Mouse (Mus musculus) spleen, adult 2 months (tissue): ENCODE measurements around the gene Baiap2l1. TPM values are rescaled to one million over a fixed set of nuclear protein-coding genes. Genes with fewer than 3 reads are reported as not detected.

ENCODE experiments used
- DNase-seq, 2 experiments: peaks; one replicate each; pipeline versions ENCODE4 v3.0.0 to v3.0.0-alpha.2; 2012 to 2021; ENCODE audit warnings: low spot score in 2 of 2, low read depth in 1 of 2
- H3K27ac ChIP-seq: fragments of 200-500 bp; 2 replicates; pipeline ENCODE4 v1.5.1; 2012; ENCODE audit warnings: low read length, inconsistent platforms; ENCODE audit not compliant: insufficient read depth
- H3K27me3 ChIP-seq: fragments of 200-500 bp; 2 replicates; pipeline ENCODE4 v1.6.1; 2012; ENCODE audit warnings: mild to moderate bottlenecking, moderate library complexity, low read length, inconsistent platforms; ENCODE audit not compliant: control insufficient read depth, insufficient read depth
- H3K36me3 ChIP-seq: fragments of 200-500 bp; 2 replicates; pipeline ENCODE4 v1.6.1; 2012; ENCODE audit warnings: mild to moderate bottlenecking, low read length, inconsistent platforms; ENCODE audit not compliant: control insufficient read depth, insufficient read depth
- H3K4me1 ChIP-seq: fragments of 200-500 bp; 2 replicates; pipeline ENCODE4 v1.6.1; 2011; ENCODE audit warnings: inconsistent platforms; ENCODE audit not compliant: control insufficient read depth, insufficient read depth, insufficient read length
- H3K4me3 ChIP-seq: fragments of 200-500 bp; 2 replicates; pipeline ENCODE4 v1.5.1; 2011; ENCODE audit warnings: mild to moderate bottlenecking, inconsistent platforms; ENCODE audit not compliant: insufficient read depth, insufficient read length; ENCODE audit errors: extremely low read depth
- CTCF ChIP-seq: fragments of 200-500 bp; IDR thresholded peaks from 2 replicates; pipeline ENCODE4 v1.5.1; 2011; ENCODE audit warnings: mild to moderate bottlenecking, inconsistent platforms; ENCODE audit not compliant: insufficient read depth, insufficient read length, insufficient replicate concordance; ENCODE audit errors: extremely low read depth
- POLR2A ChIP-seq: fragments of 200-500 bp; IDR thresholded peaks from 2 replicates; pipeline ENCODE4 v1.6.1; 2011; ENCODE audit warnings: low read depth, low read length, inconsistent platforms
- WGBS: fragments of 180-500 bp; shearing (Covaris S2); methylation state at CpG from one replicate; pipeline ENCODE4 v1.1.7; 2018; 5-methylcytosine and 5-hydroxymethylcytosine counted together
- polyA plus RNA-seq: library from polyadenylated mRNA; depleted of rRNA; stranded (reverse); fragments of >200 nt; gene quantifications from 2 replicates; pipeline ENCODE4 v1.2.3, GENCODE M21; 2012

The Baiap2l1 gene
- polyA plus RNA-seq, 1 experiment, result 0.22 TPM

DNA sequence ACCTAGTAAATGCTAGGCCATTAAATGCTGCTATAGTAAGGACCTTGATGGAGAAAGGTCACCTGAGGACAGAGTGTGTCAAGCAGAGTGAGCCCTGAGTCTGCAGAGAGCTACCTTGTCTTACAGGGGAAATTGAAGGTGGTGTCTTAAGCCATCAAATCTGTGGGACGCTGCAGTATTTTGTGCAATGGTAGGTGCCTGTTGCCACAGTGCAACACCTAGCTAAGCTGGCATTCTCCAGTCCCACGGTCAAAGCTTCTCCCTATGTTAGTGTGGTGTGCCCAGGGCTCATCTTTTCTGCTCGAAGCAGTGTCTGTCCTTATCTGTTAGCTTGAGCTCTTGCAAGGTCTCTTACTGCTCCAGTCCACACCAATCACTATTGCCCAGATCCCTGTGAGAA is 35.2 kb downstream of the Baiap2l1 start:
- H3K4me3 ChIP-seq, result no peak overlapping the region
- DNase-seq, result no peak
- H3K27me3 ChIP-seq, result no peaks in the 10 kb centered on the region
- H3K36me3 ChIP-seq, result no peaks in the 10 kb centered on the region
- H3K4me1 ChIP-seq, result no peaks in the 10 kb centered on the region
- no peak overlapping the region for H3K27ac ChIP-seq
- no peak for TF ChIP-seq CTCF
- TF ChIP-seq POLR2A, result no peak
- WGBS, result 91% methylated on average over 3 of the region's 3 CpGs

DNA sequence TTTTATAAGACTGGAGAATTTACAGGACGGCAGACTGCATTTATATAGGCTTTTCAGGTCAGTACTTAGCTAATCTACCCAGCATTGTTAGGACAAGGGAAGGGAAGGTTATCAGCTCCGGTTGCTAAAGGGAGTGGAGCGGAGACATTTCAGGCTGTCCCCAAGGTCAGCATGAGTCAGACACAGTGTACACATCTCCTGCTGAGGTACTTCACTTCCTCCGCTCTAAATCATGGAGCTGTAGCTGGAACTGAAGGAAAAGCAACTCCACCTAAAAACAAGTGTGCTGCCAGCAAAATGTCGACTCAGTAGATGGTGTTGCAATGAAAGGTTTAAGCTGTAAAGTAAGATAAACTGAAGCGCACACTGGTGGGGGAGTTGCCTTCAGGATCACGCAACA is 36.2 kb downstream of the Baiap2l1 start:
- H3K4me1 ChIP-seq, result no peaks in the 10 kb centered on the region
- TF ChIP-seq CTCF (no peak), POLR2A (no peak)
- H3K4me3 ChIP-seq, result no peak overlapping the region
- no peaks in the 10 kb centered on the region for H3K27me3 ChIP-seq
- no peak overlapping the region for H3K27ac ChIP-seq
- no peak for DNase-seq
- WGBS, result 75% methylated on average over 7 of the region's 7 CpGs
- no peaks in the 10 kb centered on the region for H3K36me3 ChIP-seq

DNA sequence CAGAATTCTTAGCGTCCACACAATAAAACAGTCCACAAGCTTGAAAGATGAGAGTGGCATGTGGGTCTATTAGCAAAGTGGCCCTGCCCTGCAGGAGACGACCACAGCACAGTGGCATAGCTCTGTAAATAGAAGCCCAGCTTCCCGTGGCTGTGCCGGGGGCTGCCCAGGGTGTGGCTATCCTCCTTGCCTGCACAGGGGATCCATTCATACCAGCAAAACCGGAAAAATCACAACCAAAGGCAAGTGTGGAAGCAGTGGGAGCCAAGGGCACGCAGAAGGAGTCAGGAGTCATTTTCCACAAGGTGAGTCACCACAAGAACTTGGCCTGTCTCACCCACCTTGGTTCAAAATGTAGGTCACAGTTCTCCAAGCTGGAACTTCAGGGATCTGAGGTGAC is 39.6 kb downstream of the Baiap2l1 start:
- WGBS, result 90% methylated on average over 6 of the region's 6 CpGs
- Histone ChIP-seq H3K27ac (no peak overlapping the region), H3K4me3 (no peak overlapping the region), H3K36me3 (no peaks in the 10 kb centered on the region), H3K27me3 (no peaks in the 10 kb centered on the region), H3K4me1 (peaks cover 3% of the 10 kb centered on the region; the same call in 1 of the 2 replicates)
- TF ChIP-seq CTCF (no peak), POLR2A (no peak)
- DNase-seq, result no peak

DNA sequence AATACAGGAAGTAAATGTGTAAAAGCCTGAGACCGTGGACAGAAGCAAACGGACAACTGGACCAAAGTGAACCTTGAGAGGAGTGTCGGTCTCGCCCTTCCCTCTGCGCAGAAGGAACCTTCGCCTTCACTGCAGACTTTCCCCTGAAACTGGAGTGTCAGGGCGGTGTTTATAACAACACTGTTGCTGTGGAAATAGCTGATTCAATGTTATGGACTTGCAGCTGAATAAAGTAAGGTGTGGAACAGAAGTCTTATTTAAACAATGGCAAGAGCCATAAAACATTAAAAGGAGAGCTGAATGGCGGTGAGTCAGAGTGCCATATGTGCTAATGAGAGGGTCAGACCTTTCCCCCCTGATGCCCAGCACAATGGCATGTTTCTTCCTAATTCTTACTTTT is 40.5 kb downstream of the Baiap2l1 start:
- peaks cover 3% of the 10 kb centered on the region; the same call in 1 of the 2 replicates for H3K4me1 ChIP-seq
- WGBS, result 80% methylated on average over 8 of the region's 8 CpGs

DNA sequence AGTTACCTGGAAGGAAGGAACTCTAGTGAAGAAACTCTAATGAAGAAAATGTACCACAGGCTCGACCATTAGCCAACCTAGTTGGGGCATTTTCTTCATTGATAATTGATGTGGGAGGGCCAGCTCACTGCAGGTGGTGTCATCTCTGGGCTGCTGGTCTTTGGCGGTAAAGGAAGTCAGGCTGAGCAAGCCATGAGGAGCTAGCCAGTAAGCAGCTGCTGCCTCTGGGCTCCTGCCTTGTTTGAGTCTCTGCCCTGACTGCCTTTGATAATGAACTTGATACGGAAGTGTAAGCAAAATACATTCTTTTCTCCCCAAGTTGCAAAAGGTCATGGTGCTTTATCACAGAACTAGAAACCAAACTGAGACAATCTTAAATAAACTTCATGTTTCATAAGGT is 41.5 kb downstream of the Baiap2l1 start:
- no peaks in the 10 kb centered on the region for H3K27me3 ChIP-seq
- no peak overlapping the region for H3K27ac ChIP-seq
- WGBS, result 75% methylated on average over 3 of the region's 3 CpGs
- no peaks in the 10 kb centered on the region for H3K36me3 ChIP-seq
- H3K4me1 ChIP-seq, result peaks cover 3% of the 10 kb centered on the region; the same call in 1 of the 2 replicates
- TF ChIP-seq POLR2A, result no peak
- TF ChIP-seq CTCF, result no peak
- no peak overlapping the region for H3K4me3 ChIP-seq
- no peak for DNase-seq

More for the DNA sequence above, 40.5 kb downstream of the Baiap2l1 start:
- DNase-seq, result no peak
- H3K4me3 ChIP-seq, result no peak overlapping the region
- no peaks in the 10 kb centered on the region for H3K36me3 ChIP-seq
- H3K27ac ChIP-seq, result no peak overlapping the region
- H3K27me3 ChIP-seq, result no peaks in the 10 kb centered on the region
- TF ChIP-seq CTCF (no peak), POLR2A (no peak)

DNA sequence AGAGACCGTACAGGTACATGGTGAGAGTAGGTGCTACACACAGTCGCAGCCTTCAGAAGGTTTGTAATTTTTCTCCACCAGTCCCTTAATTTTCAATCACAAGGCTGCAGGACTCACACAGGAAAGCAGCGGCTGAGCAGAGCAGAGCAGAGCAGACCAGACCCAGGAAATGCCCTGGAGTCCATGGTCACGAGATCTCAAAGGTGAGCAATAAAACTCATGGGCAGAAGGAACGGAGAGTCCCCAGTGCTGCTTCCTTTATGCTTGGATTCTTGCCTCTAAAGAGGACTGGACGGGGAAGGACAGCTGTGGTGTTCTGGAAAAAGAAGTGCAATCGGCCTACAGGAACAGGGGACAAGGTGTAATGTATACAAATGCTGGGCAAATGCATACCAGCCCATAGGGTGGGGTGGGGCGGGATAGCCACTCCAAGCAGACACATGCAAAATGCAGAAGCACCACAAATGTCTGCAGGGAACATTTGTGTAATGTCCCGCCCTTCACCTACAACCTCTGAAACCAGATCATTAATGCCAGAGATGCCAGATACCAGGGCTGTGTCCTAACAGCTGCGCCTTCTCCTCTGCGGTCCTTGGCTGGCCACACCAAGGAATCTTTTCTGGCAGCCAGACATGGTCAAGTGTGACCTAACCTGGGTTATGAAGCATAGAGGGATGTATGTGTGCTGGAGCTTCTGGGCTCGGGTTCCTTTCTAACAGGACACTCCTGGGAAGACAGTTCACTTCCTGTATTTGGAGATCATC is 43.0 kb downstream of the Baiap2l1 start:
- no peak overlapping the region for H3K4me3 ChIP-seq
- TF ChIP-seq CTCF (no peak), POLR2A (no peak)
- 89% methylated on average over 12 of the region's 12 CpGs for WGBS
- no peaks in the 10 kb centered on the region for H3K27me3 ChIP-seq
- no peak overlapping the region for H3K27ac ChIP-seq
- no peak for DNase-seq
- peaks cover 3% of the 10 kb centered on the region; the same call in 1 of the 2 replicates for H3K4me1 ChIP-seq
- no peaks in the 10 kb centered on the region for H3K36me3 ChIP-seq

DNA sequence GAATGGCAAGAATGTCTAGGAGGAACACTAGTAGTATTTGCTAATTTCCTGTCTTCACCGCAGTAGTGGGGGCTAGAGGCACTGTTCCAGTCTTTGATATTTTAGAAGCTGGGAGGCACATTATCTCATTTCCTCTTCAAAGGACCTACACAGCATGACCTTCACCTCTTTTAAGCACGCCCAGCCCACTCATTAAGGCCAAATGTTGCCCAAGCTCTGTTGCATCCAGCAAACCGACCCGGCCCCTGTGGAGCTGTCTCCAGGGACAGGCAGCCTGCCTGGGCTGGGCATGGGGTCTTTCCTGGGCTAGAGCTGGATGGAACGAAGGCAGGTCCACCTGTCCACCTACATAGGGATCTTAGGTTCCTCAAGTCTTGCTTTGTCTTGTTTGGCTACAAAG is 44.6 kb downstream of the Baiap2l1 start:
- TF ChIP-seq CTCF (no peak), POLR2A (no peak)
- H3K27ac ChIP-seq, result no peak overlapping the region
- 23% methylated on average over 5 of the region's 5 CpGs for WGBS
- H3K4me1 ChIP-seq, result peaks cover 3% of the 10 kb centered on the region; the same call in 1 of the 2 replicates
- H3K27me3 ChIP-seq, result no peaks in the 10 kb centered on the region
- DNase-seq, result no peak
- H3K4me3 ChIP-seq, result no peak overlapping the region
- H3K36me3 ChIP-seq, result no peaks in the 10 kb centered on the region
